Mouse (Mus musculus): ENCODE results near the gene Noxa1. TPM values are rescaled to one million over a fixed set of nuclear protein-coding genes. Genes with fewer than 3 reads are reported as not detected.
A peak's percentile ranks its signal among the peaks of the same experiment; 100 is the strongest.

Noxa1 gene
- total and polyA plus RNA-seq, 3 experiments, result 5.0 to 6.4 (median 6.3) TPM

- dilution Hi-C loops (cut with MboI; ENCODE audit: extremely low pct_ligation_motif_present, extremely low pct_unique_long_range_greater_than_20kb, low sequenced_read_pairs), result no loop called here
Observed at GRCm38 (mm10) chr2:25124411-25124810, 29.5 kb upstream of the Noxa1 start.

GRCm38 (mm10) chr2:25123527-25123926, 28.6 kb upstream of the Noxa1 start:
- Histone ChIP-seq H3K36me3 (replicated peaks in 1 of 2; ENCODE audit: control insufficient read depth in 1 of 2, insufficient read depth in 1 of 2, low read length in 1 of 2) (no peaks in the 10 kb centered on the region), H3K4me3 (replicated peaks in 1 of 3; ENCODE audit: low read depth in 2 of 3, low read length in 2 of 3, poor library complexity in 1 of 3) (no peak overlapping the region), H3K27ac (ENCODE audit: insufficient read depth, low read depth) (no peak overlapping the region), H3K4me2 (ENCODE audit: insufficient read depth, low read depth, poor library complexity, severe bottlenecking) (no peak overlapping the region), H3K9ac (ENCODE audit: insufficient read depth, low read depth) (no peak overlapping the region), H3K9me3 (replicated peaks; ENCODE audit: low read length) (no peaks in the 10 kb centered on the region), H3K79me2 (replicated peaks; ENCODE audit: control insufficient read depth, extremely low read depth, insufficient read depth, poor library complexity, severe bottlenecking) (no peaks in the 10 kb centered on the region), H3K27me3 (replicated peaks) (no peaks in the 10 kb centered on the region), H3K4me1 (ENCODE audit: control insufficient read depth in 1 of 2, insufficient read depth in 2 of 2) (peaks cover 3 to 40% of the 10 kb centered on the region in 2 experiments)
- no peak for TF ChIP-seq E2F4 (IDR thresholded peaks at IDR 0.05; ENCODE audit: insufficient replicate concordance, low read depth, low read length)
- no peak for TF ChIP-seq USF2 (conservative IDR thresholded peaks at IDR 0.05; ENCODE audit: low read depth, low read length)
- no peak for TF ChIP-seq CTCF (conservative IDR thresholded peaks at IDR 0.05 in 1 of 2, IDR thresholded peaks at IDR 0.05 in 1 of 2; ENCODE audit: low read depth in 2 of 2, low read length in 2 of 2)
- TF ChIP-seq ZNF384 (IDR thresholded peaks at IDR 0.05; ENCODE audit: low read depth, low read length), result no peak
- no peak for TF ChIP-seq ZKSCAN1 (IDR thresholded peaks at IDR 0.05; ENCODE audit: borderline replicate concordance, low read depth, low read length)
- TF ChIP-seq IRF4 (IDR thresholded peaks at IDR 0.05; ENCODE audit: low read depth, low read length), result no peak
- no peak for TF ChIP-seq UBTF (IDR thresholded peaks at IDR 0.05; ENCODE audit: low read depth, low read length)
- no peak for TF ChIP-seq ETS1 (conservative IDR thresholded peaks at IDR 0.05; ENCODE audit: low read depth, low read length)
- TF ChIP-seq TCF12 (IDR thresholded peaks at IDR 0.05; ENCODE audit: low read depth, low read length), result no peak
- TF ChIP-seq PAX5 (IDR thresholded peaks at IDR 0.05; ENCODE audit: low read length), result no peak
- no peak for TF ChIP-seq ZC3H11A (IDR thresholded peaks at IDR 0.05; ENCODE audit: low read depth, low read length)
- no peak for DNase-seq (ENCODE audit: extremely low read depth)
- in situ Hi-C loops (cut with MboI; ENCODE audit: low pct_ligation_motif_present, low pct_unique_long_range_greater_than_20kb, low sequenced_read_pairs), result no loop called here
- dilution Hi-C loops (cut with MboI; ENCODE audit: extremely low pct_ligation_motif_present, extremely low pct_unique_long_range_greater_than_20kb, low sequenced_read_pairs), result no loop called here

More at GRCm38 (mm10) chr2:25124411-25124810, 29.5 kb upstream of the Noxa1 start:
- Histone ChIP-seq H3K4me3 (replicated peaks in 1 of 3; ENCODE audit: low read depth in 2 of 3, low read length in 2 of 3, poor library complexity in 1 of 3) (no peak overlapping the region), H3K9ac (ENCODE audit: insufficient read depth, low read depth) (no peak overlapping the region), H3K27ac (ENCODE audit: insufficient read depth, low read depth) (no peak overlapping the region), H3K79me2 (replicated peaks; ENCODE audit: control insufficient read depth, extremely low read depth, insufficient read depth, poor library complexity, severe bottlenecking) (no peaks in the 10 kb centered on the region), H3K27me3 (replicated peaks) (no peaks in the 10 kb centered on the region), H3K9me3 (replicated peaks; ENCODE audit: low read length) (no peaks in the 10 kb centered on the region), H3K36me3 (replicated peaks in 1 of 2; ENCODE audit: control insufficient read depth in 1 of 2, insufficient read depth in 1 of 2, low read length in 1 of 2) (no peaks in the 10 kb centered on the region), H3K4me2 (ENCODE audit: insufficient read depth, low read depth, poor library complexity, severe bottlenecking) (no peak overlapping the region), H3K4me1 (ENCODE audit: control insufficient read depth in 1 of 2, insufficient read depth in 2 of 2) (peaks cover 3 to 39% of the 10 kb centered on the region in 2 experiments)
- peak; percentile 6 for DNase-seq (ENCODE audit: extremely low read depth)
- in situ Hi-C loops (cut with MboI; ENCODE audit: low pct_ligation_motif_present, low pct_unique_long_range_greater_than_20kb, low sequenced_read_pairs), result no loop called here
- TF ChIP-seq ZKSCAN1 (IDR thresholded peaks at IDR 0.05; ENCODE audit: borderline replicate concordance, low read depth, low read length) (no peak), CTCF (conservative IDR thresholded peaks at IDR 0.05 in 1 of 2, IDR thresholded peaks at IDR 0.05 in 1 of 2; ENCODE audit: low read depth in 2 of 2, low read length in 2 of 2) (no peak), TBP (conservative IDR thresholded peaks at IDR 0.05; ENCODE audit: low read depth, low read length) (no peak), MAZ (IDR thresholded peaks at IDR 0.05; ENCODE audit: low read depth, low read length) (no peak), NRF1 (IDR thresholded peaks at IDR 0.05; ENCODE audit: low read depth, low read length) (no peak), BHLHE40 (IDR thresholded peaks at IDR 0.05; ENCODE audit: low read depth, low read length) (no peak), PAX5 (IDR thresholded peaks at IDR 0.05; ENCODE audit: low read length) (no peak), ZMIZ1 (IDR thresholded peaks at IDR 0.05; ENCODE audit: low read depth, low read length) (no peak), POLR2AphosphoS2 (IDR thresholded peaks at IDR 0.05; ENCODE audit: low read depth, low read length) (no peak), MAFK (IDR thresholded peaks at IDR 0.05; ENCODE audit: insufficient replicate concordance, low read length) (no peak), MXI1 (IDR thresholded peaks at IDR 0.05; ENCODE audit: low read depth, low read length) (no peak), POLR2A (IDR thresholded peaks at IDR 0.05; ENCODE audit: low read depth, low read length) (no peak), RAD21 (IDR thresholded peaks at IDR 0.05; ENCODE audit: low read depth, low read length) (no peak), RCOR1 (conservative IDR thresholded peaks at IDR 0.05; ENCODE audit: low read depth, low read length) (no peak)

Measured in CH12.LX (cell line).